ENCODE assay signal across 20 mouse cellular contexts in the genomic region with DNA sequence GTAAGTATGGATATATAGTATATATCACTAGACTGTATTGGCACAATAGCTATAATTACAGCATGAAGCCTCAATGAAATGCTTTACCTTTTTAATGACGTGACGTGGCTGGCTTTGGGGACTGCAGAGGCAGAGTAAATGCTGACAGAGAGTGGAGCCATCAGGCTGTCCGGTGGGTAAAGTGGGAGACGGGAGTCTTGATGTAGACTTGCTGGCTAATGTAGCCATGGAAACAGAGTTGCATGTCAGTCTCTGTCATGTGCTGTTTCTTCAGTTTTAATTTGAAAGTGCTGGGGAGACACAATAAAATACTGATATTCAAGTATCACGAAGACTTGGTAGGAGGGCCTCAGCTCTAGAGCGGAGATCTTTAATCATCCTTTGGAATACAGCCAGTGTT.
DNase-seq lines count a peak whose midpoint lies in the region; ATAC-seq and TF ChIP-seq lines count a peak whose summit lies in the region.
"Had no signal": no experiment of that assay in that cellular context is flagged by ENCODE, and none has a peak within 500 bp of the region (broad histone marks: within the 10 kb centered on the region; RNA-seq: fewer than 3 reads in every experiment).

No protein-coding gene starts in this region.

- ATAC-seq in hindbrain, embryonic 15.5 days (ENCODE audit: low FRiP score, low read depth), result peak; percentile 38; the same call in 1 of the 2 replicates
- ATAC-seq in hindbrain, embryonic 13.5 days (ENCODE audit: low FRiP score), result no peak
- 0 out of 2 replicates have a peak, but pooled peaks have one; percentile 43 for ATAC-seq in hindbrain, postnatal 0 days
- ATAC-seq in hindbrain, embryonic 11.5 days (ENCODE audit: low FRiP score), result no peak
- ATAC-seq in midbrain, postnatal 0 days (ENCODE audit: low FRiP score), result 0 out of 2 replicates have a peak, but pooled peaks have one; percentile 38
- no peak for ATAC-seq in midbrain, embryonic 11.5 days (ENCODE audit: low FRiP score)
- ATAC-seq: forebrain, embryonic 14.5 days; forebrain, embryonic 16.5 days had no signal

- no peak overlapping the region for H3K27ac ChIP-seq in hindbrain, embryonic 15.5 days (replicated peaks)
- H3K27ac ChIP-seq in hindbrain, embryonic 13.5 days, result no peak overlapping the region
- H3K27ac ChIP-seq in hindbrain, postnatal 0 days, result no peak overlapping the region
- no peak overlapping the region for H3K27ac ChIP-seq in hindbrain, embryonic 11.5 days (ENCODE audit: low read depth, low read length)
- H3K27ac ChIP-seq in midbrain, postnatal 0 days (ENCODE audit: low read depth, low read length), result no peak overlapping the region
- no peak overlapping the region for H3K27ac ChIP-seq in midbrain, embryonic 11.5 days (ENCODE audit: low read depth, low read length)
- H3K27ac ChIP-seq: embryonic facial prominence, embryonic 10.5 days; embryonic facial prominence, embryonic 12.5 days; forebrain, embryonic 12.5 days had no signal

- 63% methylated on average over 6 of the region's 6 CpGs for WGBS in hindbrain, embryonic 15.5 days
- WGBS in hindbrain, embryonic 13.5 days, result 82% methylated on average over 6 of the region's 6 CpGs
- 53% methylated on average over 6 of the region's 6 CpGs for WGBS in hindbrain, postnatal 0 days
- WGBS in hindbrain, embryonic 11.5 days, result 86% methylated on average over 6 of the region's 6 CpGs
- 63% methylated on average over 6 of the region's 6 CpGs for WGBS in midbrain, postnatal 0 days
- 87% methylated on average over 6 of the region's 6 CpGs for WGBS in midbrain, embryonic 11.5 days

- 0 out of 2 replicates have a peak, but pooled peaks cover 3% of the 10 kb centered on the region for H3K4me1 ChIP-seq in hindbrain, embryonic 15.5 days (replicated peaks)
- H3K4me1 ChIP-seq in hindbrain, embryonic 13.5 days (replicated peaks), result 0 out of 2 replicates have a peak, but pooled peaks cover 4% of the 10 kb centered on the region
- H3K4me1 ChIP-seq in hindbrain, postnatal 0 days (ENCODE audit: insufficient read depth, low read length), result no peaks in the 10 kb centered on the region
- H3K4me1 ChIP-seq in hindbrain, embryonic 11.5 days (replicated peaks; ENCODE audit: control insufficient read depth, insufficient read depth, low read length), result no peaks in the 10 kb centered on the region
- H3K4me1 ChIP-seq in midbrain, postnatal 0 days (ENCODE audit: insufficient read depth, low read length), result no peaks in the 10 kb centered on the region
- no peaks in the 10 kb centered on the region for H3K4me1 ChIP-seq in midbrain, embryonic 11.5 days (ENCODE audit: control insufficient read depth, insufficient read depth, low read length)
- H3K4me1 ChIP-seq: forebrain, embryonic 12.5 days had no signal

- no peaks in the 10 kb centered on the region for H3K36me3 ChIP-seq in hindbrain, embryonic 15.5 days
- no peaks in the 10 kb centered on the region for H3K36me3 ChIP-seq in hindbrain, embryonic 13.5 days
- H3K36me3 ChIP-seq in hindbrain, postnatal 0 days (ENCODE audit: insufficient read depth, low read length), result no peaks in the 10 kb centered on the region
- no peaks in the 10 kb centered on the region for H3K36me3 ChIP-seq in hindbrain, embryonic 11.5 days (ENCODE audit: control insufficient read depth, insufficient read depth, low read length)
- no peaks in the 10 kb centered on the region for H3K36me3 ChIP-seq in midbrain, postnatal 0 days (ENCODE audit: insufficient read depth, low read length)
- no peaks in the 10 kb centered on the region for H3K36me3 ChIP-seq in midbrain, embryonic 11.5 days (ENCODE audit: control insufficient read depth, insufficient read depth, low read length)
- H3K36me3 ChIP-seq: embryonic facial prominence, embryonic 10.5 days; embryonic facial prominence, embryonic 12.5 days; forebrain, embryonic 12.5 days had no signal

- H3K9me3 ChIP-seq in hindbrain, embryonic 15.5 days, result no peaks in the 10 kb centered on the region
- no peaks in the 10 kb centered on the region for H3K9me3 ChIP-seq in hindbrain, embryonic 13.5 days
- H3K9me3 ChIP-seq in hindbrain, postnatal 0 days (ENCODE audit: low read length), result no peaks in the 10 kb centered on the region
- no peaks in the 10 kb centered on the region for H3K9me3 ChIP-seq in hindbrain, embryonic 11.5 days (ENCODE audit: control insufficient read depth, low read length)
- no peaks in the 10 kb centered on the region for H3K9me3 ChIP-seq in midbrain, postnatal 0 days (ENCODE audit: low read length)
- no peaks in the 10 kb centered on the region for H3K9me3 ChIP-seq in midbrain, embryonic 11.5 days (ENCODE audit: control insufficient read depth, low read length)
- H3K9me3 ChIP-seq: embryonic facial prominence, embryonic 10.5 days; embryonic facial prominence, embryonic 12.5 days; forebrain, embryonic 12.5 days had no signal

- H3K4me2 ChIP-seq in hindbrain, embryonic 15.5 days, result no peak overlapping the region
- no peak overlapping the region for H3K4me2 ChIP-seq in hindbrain, embryonic 13.5 days
- H3K4me2 ChIP-seq in hindbrain, postnatal 0 days (ENCODE audit: low read depth, low read length), result no peak overlapping the region
- no peak overlapping the region for H3K4me2 ChIP-seq in hindbrain, embryonic 11.5 days (replicated peaks; ENCODE audit: low read depth, low read length)
- H3K4me2 ChIP-seq in midbrain, postnatal 0 days (ENCODE audit: low read depth, low read length, poor library complexity, severe bottlenecking), result no peak overlapping the region
- H3K4me2 ChIP-seq in midbrain, embryonic 11.5 days, result no peak overlapping the region
- H3K4me2 ChIP-seq: embryonic facial prominence, embryonic 12.5 days; forebrain, embryonic 12.5 days had no signal

- no peaks in the 10 kb centered on the region for H3K27me3 ChIP-seq in hindbrain, embryonic 15.5 days
- H3K27me3 ChIP-seq in hindbrain, embryonic 13.5 days, result no peaks in the 10 kb centered on the region
- H3K27me3 ChIP-seq in hindbrain, postnatal 0 days (ENCODE audit: insufficient read depth, low read length), result no peaks in the 10 kb centered on the region
- H3K27me3 ChIP-seq in hindbrain, embryonic 11.5 days (ENCODE audit: control insufficient read depth, insufficient read depth, low read length), result no peaks in the 10 kb centered on the region
- H3K27me3 ChIP-seq in midbrain, postnatal 0 days (ENCODE audit: insufficient read depth, low read length), result no peaks in the 10 kb centered on the region
- H3K27me3 ChIP-seq in midbrain, embryonic 11.5 days (ENCODE audit: control insufficient read depth, insufficient read depth, low read length), result no peaks in the 10 kb centered on the region
- H3K27me3 ChIP-seq: embryonic facial prominence, embryonic 12.5 days; forebrain, embryonic 12.5 days had no signal

- H3K4me3 ChIP-seq in hindbrain, embryonic 15.5 days, result no peak overlapping the region
- no peak overlapping the region for H3K4me3 ChIP-seq in hindbrain, embryonic 13.5 days
- no peak overlapping the region for H3K4me3 ChIP-seq in hindbrain, postnatal 0 days (ENCODE audit: low read length)
- H3K4me3 ChIP-seq in hindbrain, embryonic 11.5 days (ENCODE audit: low read depth, low read length), result no peak overlapping the region
- no peak overlapping the region for H3K4me3 ChIP-seq in midbrain, postnatal 0 days (ENCODE audit: low read depth, low read length)
- no peak overlapping the region for H3K4me3 ChIP-seq in midbrain, embryonic 11.5 days (ENCODE audit: low read depth, low read length)
- H3K4me3 ChIP-seq: embryonic facial prominence, embryonic 10.5 days; embryonic facial prominence, embryonic 12.5 days; forebrain, embryonic 12.5 days had no signal

- TF ChIP-seq CTCF in hindbrain, postnatal 0 days (IDR thresholded peaks at IDR 0.05; ENCODE audit: low read depth), result no peak
- TF ChIP-seq CTCF in midbrain, postnatal 0 days (IDR thresholded peaks at IDR 0.05), result no peak

- DNase-seq in hindbrain, postnatal 0 days (ENCODE audit: low spot score), result no peak
- no peak for DNase-seq in hindbrain, embryonic 11.5 days (ENCODE audit: low spot score)
- no peak for DNase-seq in midbrain, postnatal 0 days (ENCODE audit: low spot score)
- DNase-seq in midbrain, embryonic 11.5 days (ENCODE audit: low spot score, missing footprints), result no peak
- DNase-seq in lung, postnatal 4 days, result no peak
- DNase-seq: adrenal gland, adult 2 months; adrenal gland, postnatal 10 days; adrenal gland, postnatal 25 days; cerebellum, adult 11-12 months; cerebellum, adult 2 months; cerebellum, adult 9-10 months; cerebellum, postnatal 10 days; cerebellum, postnatal 25 days had no signal

- no peak overlapping the region for H3K9ac ChIP-seq in hindbrain, embryonic 15.5 days
- no peak overlapping the region for H3K9ac ChIP-seq in hindbrain, embryonic 13.5 days
- no peak overlapping the region for H3K9ac ChIP-seq in hindbrain, postnatal 0 days (replicated peaks; ENCODE audit: low read length)
- H3K9ac ChIP-seq in hindbrain, embryonic 11.5 days (ENCODE audit: low read depth, low read length), result no peak overlapping the region
- no peak overlapping the region for H3K9ac ChIP-seq in midbrain, postnatal 0 days (replicated peaks; ENCODE audit: low read length, poor library complexity, severe bottlenecking)
- no peak overlapping the region for H3K9ac ChIP-seq in midbrain, embryonic 11.5 days (ENCODE audit: low read length)
- H3K9ac ChIP-seq: embryonic facial prominence, embryonic 12.5 days; forebrain, embryonic 12.5 days had no signal

Comparison
In these comparisons a context has a peak if more than half of its experiments do, and no peak if none do; other contexts are left out.
1. ATAC-seq: peak in hindbrain, embryonic 15.5 days (single experiment), hindbrain, postnatal 0 days (single experiment) and midbrain, postnatal 0 days (single experiment); none in hindbrain, embryonic 13.5 days (single experiment), hindbrain, embryonic 11.5 days (single experiment) and midbrain, embryonic 11.5 days (single experiment).